Mouse (Mus musculus) stomach, postnatal 0 days (tissue): ENCODE data around the gene Psat1. TPM values are rescaled to one million over a fixed set of nuclear protein-coding genes. Genes with fewer than 3 reads are reported as not detected.

ENCODE experiments used
- ATAC-seq: fragments of 200-750 bp; cut with Nextera tagmentation; 2 replicates; pipeline ENCODE4 v1.8.0; 2017; ENCODE audit not compliant: low FRiP score, low TSS enrichment
- DNase-seq: peaks from one replicate; pipeline ENCODE4 v3.0.0-alpha.2; 2016; ENCODE audit warnings: low spot score
- H3K27ac ChIP-seq: fragments of 300-500 bp; sonication (generic); replicated peaks from 2 replicates; pipeline ENCODE4 v1.5.1; 2014; ENCODE audit warnings: mild to moderate bottlenecking, control low read depth
- H3K27me3 ChIP-seq: fragments of 300-500 bp; sonication (generic); 2 replicates; pipeline ENCODE4 v1.6.1; 2014; ENCODE audit warnings: low read length; ENCODE audit not compliant: control insufficient read depth, insufficient read depth
- H3K36me3 ChIP-seq: fragments of 300-500 bp; sonication (generic); 2 replicates; pipeline ENCODE4 v1.6.1; 2014; ENCODE audit warnings: low read length, mixed read lengths; ENCODE audit not compliant: control insufficient read depth, insufficient read depth
- H3K4me1 ChIP-seq: fragments of 300-500 bp; sonication (generic); replicated peaks from 2 replicates; pipeline ENCODE4 v1.6.1; 2014; ENCODE audit warnings: antibody characterized with exemption; ENCODE audit not compliant: control insufficient read depth, insufficient read depth
- H3K4me2 ChIP-seq: fragments of 300-500 bp; sonication (generic); replicated peaks from 2 replicates; pipeline ENCODE4 v1.6.1; 2014; ENCODE audit warnings: low read depth, mild to moderate bottlenecking, control low read depth, moderate library complexity
- H3K4me3 ChIP-seq: fragments of 300-500 bp; sonication (generic); 2 replicates; pipeline ENCODE4 v1.5.1; 2014; ENCODE audit warnings: low read depth, low read length, control low read depth
- H3K9ac ChIP-seq: fragments of 300-500 bp; sonication (generic); 2 replicates; pipeline ENCODE4 v1.6.1; 2014; ENCODE audit warnings: mild to moderate bottlenecking, low read length, control low read depth, mixed read lengths
- H3K9me3 ChIP-seq: fragments of 300-500 bp; sonication (generic); 2 replicates; pipeline ENCODE4 v1.6.1; 2016; ENCODE audit warnings: low read length; ENCODE audit not compliant: control insufficient read depth
- CTCF ChIP-seq: IDR thresholded peaks from 2 replicates; pipeline ENCODE4 v1.5.1; 2016; ENCODE audit warnings: antibody characterized with exemption, low read depth, mild to moderate bottlenecking, moderate library complexity
- EP300 ChIP-seq: optimal IDR thresholded peaks from 2 replicates; pipeline ENCODE3; 2016; ENCODE audit warnings: antibody characterized with exemption
- WGBS: fragments of 180-500 bp; shearing (Covaris S2); extraction: QIAGEN DNeasy Blood & Tissue Kit; methylation state at CpG from one replicate; pipeline ENCODE4 v1.1.7; 2014; 5-methylcytosine and 5-hydroxymethylcytosine counted together
- polyA plus RNA-seq: library from polyadenylated mRNA; unstranded; fragments of >200 nt; fragmentation: Nextera tagmentation; extraction: Ambion mirVana; gene quantifications from 2 replicates; pipeline ENCODE4 v1.2.1, GENCODE M21; 2015

Psat1 gene
- polyA plus RNA-seq, 1 experiment from 2014 or later: 67.9 TPM

DNA sequence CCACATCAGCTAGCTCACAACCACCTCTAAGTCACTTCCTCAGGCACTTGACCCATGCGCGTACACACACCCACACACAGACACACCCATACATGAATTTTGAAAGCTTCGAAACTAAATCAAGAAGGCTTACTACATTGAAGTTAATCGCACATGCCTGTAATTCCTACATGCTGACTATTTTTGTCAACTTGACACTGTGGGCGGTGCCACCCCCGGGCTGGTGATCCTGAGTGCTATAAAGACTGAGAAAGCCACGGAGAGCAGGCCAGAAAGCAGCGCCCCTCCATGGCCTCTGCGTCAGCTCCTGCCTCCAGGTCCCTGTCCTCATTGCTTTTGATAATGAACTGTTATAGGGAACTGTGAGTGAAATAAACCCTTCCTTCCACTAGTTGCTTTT is 23.7 kb downstream of the Psat1 start:
- TF ChIP-seq CTCF (0 out of 2 replicates have a peak, but pooled peaks have one; percentile 23), EP300 (no peak)
- no peaks in the 10 kb centered on the region for H3K27me3 ChIP-seq
- no peaks in the 10 kb centered on the region for H3K4me1 ChIP-seq
- 27% methylated on average over 9 of the region's 9 CpGs for WGBS
- no peaks in the 10 kb centered on the region for H3K36me3 ChIP-seq
- peak; percentile 57 for DNase-seq
- no peaks in the 10 kb centered on the region for H3K9me3 ChIP-seq
- peak overlapping the region; percentile 57 for H3K4me3 ChIP-seq
- peak; percentile 34 for ATAC-seq
- peak overlapping the region; percentile 98 for H3K4me2 ChIP-seq
- H3K9ac ChIP-seq: 0 out of 2 replicates have a peak overlapping the region, but pooled peaks have one; percentile 63
- no peak overlapping the region for H3K27ac ChIP-seq

- H3K27ac ChIP-seq: no peak overlapping the region
- H3K36me3 ChIP-seq: peaks cover 6% of the 10 kb centered on the region; the same call in 1 of the 2 replicates
- no peak overlapping the region for H3K9ac ChIP-seq
- no peak overlapping the region for H3K4me3 ChIP-seq
- H3K4me2 ChIP-seq: no peak overlapping the region
- ATAC-seq: no peak
- H3K4me1 ChIP-seq: no peaks in the 10 kb centered on the region
- H3K9me3 ChIP-seq: no peaks in the 10 kb centered on the region
- no peaks in the 10 kb centered on the region for H3K27me3 ChIP-seq
- WGBS: 95% methylated on average over 7 of the region's 7 CpGs
- no peak for DNase-seq
- TF ChIP-seq EP300: no peak
- TF ChIP-seq CTCF: no peak
Observed at GRCm38 (mm10) chr19:15919336-15919735, 27.8 kb downstream of the Psat1 start.

DNA sequence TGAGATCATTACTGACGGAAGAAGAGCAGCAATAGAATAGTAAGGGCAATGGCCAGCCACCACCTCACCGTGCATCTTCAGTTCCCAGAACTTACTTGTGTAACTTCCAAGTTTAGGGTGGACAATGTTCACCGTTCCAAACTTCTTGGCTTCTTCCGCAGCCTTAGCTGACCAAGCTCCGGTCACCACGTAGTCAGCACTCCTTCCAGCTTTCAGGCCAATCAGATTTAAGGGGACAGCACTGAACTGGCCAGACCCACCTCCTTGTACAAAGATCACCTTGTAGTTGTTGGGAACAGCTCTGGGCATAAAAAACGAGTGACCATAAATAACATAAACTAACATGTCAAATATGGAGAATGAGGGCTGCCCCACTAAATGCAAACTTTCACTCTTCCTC is 29.0 kb downstream of the Psat1 start:
- Histone ChIP-seq H3K27me3 (no peaks in the 10 kb centered on the region), H3K4me3 (no peak overlapping the region), H3K27ac (no peak overlapping the region), H3K9me3 (no peaks in the 10 kb centered on the region), H3K36me3 (peaks cover 6% of the 10 kb centered on the region; the same call in 1 of the 2 replicates), H3K4me1 (no peaks in the 10 kb centered on the region), H3K9ac (no peak overlapping the region), H3K4me2 (no peak overlapping the region)
- ATAC-seq (no peak), DNase-seq (no peak)
- no peak for TF ChIP-seq CTCF
- TF ChIP-seq EP300: no peak
- WGBS: 94% methylated on average over 7 of the region's 7 CpGs

- DNase-seq: peak; percentile 29
- TF ChIP-seq CTCF (no peak), EP300 (no peak)
- H3K27me3 ChIP-seq: no peaks in the 10 kb centered on the region
- no peak overlapping the region for H3K9ac ChIP-seq
- no peak overlapping the region for H3K4me3 ChIP-seq
- no peak overlapping the region for H3K4me2 ChIP-seq
- peak; percentile 84 for ATAC-seq
- peaks cover 9% of the 10 kb centered on the region; the same call in 1 of the 2 replicates for H3K36me3 ChIP-seq
- H3K9me3 ChIP-seq: no peaks in the 10 kb centered on the region
- H3K27ac ChIP-seq: no peak overlapping the region
- WGBS: 79% methylated on average over 9 of the region's 9 CpGs
- no peaks in the 10 kb centered on the region for H3K4me1 ChIP-seq
Observed at GRCm38 (mm10) chr19:15913249-15913997, 33.7 kb downstream of the Psat1 start.

DNA sequence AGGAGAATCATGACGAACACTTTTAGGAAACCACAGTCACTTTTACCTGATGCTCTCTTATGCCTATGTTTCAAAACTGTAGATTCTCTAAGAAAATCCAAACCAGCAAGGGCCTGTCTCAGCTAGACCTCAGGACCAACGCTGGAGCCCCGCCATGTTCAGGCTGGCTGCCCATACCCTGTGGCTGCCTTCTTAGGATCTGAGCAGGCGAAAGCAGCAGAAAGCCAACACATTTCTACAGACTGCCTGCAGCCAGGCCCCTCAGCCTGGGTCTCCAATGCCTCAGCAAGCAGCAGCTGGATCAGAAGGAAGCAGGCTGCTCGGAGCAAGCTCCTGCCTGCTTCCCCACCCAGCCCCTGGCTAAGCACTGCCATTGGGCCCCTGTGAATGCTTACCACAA is 35.7 kb downstream of the Psat1 start:
- H3K27ac ChIP-seq: no peak overlapping the region
- H3K4me3 ChIP-seq: no peak overlapping the region
- no peaks in the 10 kb centered on the region for H3K9me3 ChIP-seq
- no peak for ATAC-seq
- H3K4me1 ChIP-seq: no peaks in the 10 kb centered on the region
- H3K36me3 ChIP-seq: peaks cover 8% of the 10 kb centered on the region; the same call in 1 of the 2 replicates
- TF ChIP-seq CTCF (no peak), EP300 (no peak)
- 87% methylated on average over 5 of the region's 5 CpGs for WGBS
- DNase-seq: no peak
- no peaks in the 10 kb centered on the region for H3K27me3 ChIP-seq
- no peak overlapping the region for H3K4me2 ChIP-seq
- no peak overlapping the region for H3K9ac ChIP-seq

DNA sequence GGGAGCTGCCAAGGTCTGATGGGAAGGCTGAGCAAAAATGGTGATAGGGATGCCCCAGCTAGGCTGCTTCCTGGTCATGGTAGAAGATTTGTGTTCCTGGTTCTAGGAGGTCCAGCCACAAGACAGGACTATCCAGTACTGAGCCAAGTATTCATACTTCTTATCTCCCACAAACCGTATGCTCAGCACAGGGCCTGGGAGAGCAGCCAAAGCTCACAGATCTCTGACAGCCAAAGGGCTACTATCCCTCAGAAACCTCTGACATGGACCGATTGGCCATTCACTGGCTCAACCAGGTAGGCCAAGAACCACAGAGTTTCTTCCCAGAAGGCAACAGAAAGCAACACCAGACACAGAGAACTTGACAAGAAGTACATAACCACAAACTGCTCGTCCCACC is 36.1 kb downstream of the Psat1 start:
- Histone ChIP-seq H3K9me3 (no peaks in the 10 kb centered on the region), H3K36me3 (peaks cover 8% of the 10 kb centered on the region), H3K9ac (no peak overlapping the region), H3K27me3 (no peaks in the 10 kb centered on the region), H3K27ac (no peak overlapping the region), H3K4me3 (no peak overlapping the region), H3K4me1 (no peaks in the 10 kb centered on the region), H3K4me2 (no peak overlapping the region)
- 63% methylated on average over 3 of the region's 3 CpGs for WGBS
- ATAC-seq: no peak
- TF ChIP-seq EP300: no peak
- no peak for TF ChIP-seq CTCF
- DNase-seq: no peak
